ENCODE assay signal across 26 mouse cellular contexts in the genomic region with DNA sequence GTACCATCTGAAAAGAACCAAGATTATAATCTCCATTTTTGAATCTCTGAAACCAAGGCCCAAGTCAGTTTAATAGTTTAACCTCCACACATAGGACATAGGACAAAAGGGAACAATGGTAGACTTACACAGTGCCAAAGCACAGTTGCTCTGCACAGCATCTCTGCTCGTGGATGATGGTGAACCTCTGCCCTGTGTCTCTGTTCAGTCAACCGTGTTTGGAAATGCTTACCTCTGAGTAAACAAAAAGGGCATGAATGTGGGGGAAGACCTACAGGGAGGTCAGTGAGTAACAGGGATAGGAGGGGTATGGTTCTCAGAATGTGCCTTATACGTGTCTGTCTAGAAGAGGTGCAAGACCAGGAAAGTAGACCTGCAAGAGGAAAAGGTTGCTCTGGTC. TPM values are rescaled to one million over a fixed set of nuclear protein-coding genes. Genes with fewer than 3 reads are reported as not detected.
DNase-seq lines count a peak whose midpoint lies in the region; ATAC-seq and TF ChIP-seq lines count a peak whose summit lies in the region.
"Had no signal": no experiment of that assay in that cellular context is flagged by ENCODE, and none has a peak within 500 bp of the region (broad histone marks: within the 10 kb centered on the region; RNA-seq: fewer than 3 reads in every experiment).

No protein-coding gene starts in this region.

- no peaks in the 10 kb centered on the region for H3K27me3 ChIP-seq in liver, adult 2 months (ENCODE audit: control insufficient read depth, insufficient read depth, low read length)
- no peaks in the 10 kb centered on the region for H3K27me3 ChIP-seq in liver, embryonic 11.5 days (replicated peaks; ENCODE audit: control insufficient read depth, insufficient read depth, low read length)
- H3K27me3 ChIP-seq in liver, embryonic 15.5 days, result no peaks in the 10 kb centered on the region
- no peaks in the 10 kb centered on the region for H3K27me3 ChIP-seq in liver, postnatal 0 days (ENCODE audit: insufficient read depth, low read length)
- H3K27me3 ChIP-seq in forebrain, embryonic 10.5 days (ENCODE audit: poor library complexity, severe bottlenecking), result no peaks in the 10 kb centered on the region
- H3K27me3 ChIP-seq: embryonic facial prominence, embryonic 12.5 days; forebrain, embryonic 12.5 days had no signal

- no peak overlapping the region for H3K4me3 ChIP-seq in liver, adult 2 months (ENCODE audit: insufficient read depth, low read depth, low read length)
- no peak overlapping the region for H3K4me3 ChIP-seq in liver, embryonic 11.5 days (ENCODE audit: low read depth, low read length)
- H3K4me3 ChIP-seq in liver, embryonic 15.5 days (replicated peaks), result no peak overlapping the region
- H3K4me3 ChIP-seq in liver, postnatal 0 days (ENCODE audit: low read depth, low read length), result no peak overlapping the region
- H3K4me3 ChIP-seq in forebrain, embryonic 10.5 days, result no peak overlapping the region
- H3K4me3 ChIP-seq: embryonic facial prominence, embryonic 10.5 days; embryonic facial prominence, embryonic 12.5 days; forebrain, embryonic 12.5 days had no signal

- no peak for TF ChIP-seq POLR2A in liver, adult 2 months (IDR thresholded peaks at IDR 0.05; ENCODE audit: extremely low read depth, insufficient read depth, low read length)

- no peak overlapping the region for H3K4me2 ChIP-seq in liver, embryonic 11.5 days
- H3K4me2 ChIP-seq in liver, embryonic 15.5 days, result no peak overlapping the region
- H3K4me2 ChIP-seq in liver, postnatal 0 days (ENCODE audit: low read depth, low read length), result no peak overlapping the region
- H3K4me2 ChIP-seq: embryonic facial prominence, embryonic 12.5 days; forebrain, embryonic 12.5 days had no signal

- H3K9ac ChIP-seq in liver, adult 2 months (ENCODE audit: low read depth, low read length), result no peak overlapping the region
- no peak overlapping the region for H3K9ac ChIP-seq in liver, embryonic 11.5 days (ENCODE audit: low read depth, low read length)
- no peak overlapping the region for H3K9ac ChIP-seq in liver, embryonic 15.5 days
- no peak overlapping the region for H3K9ac ChIP-seq in liver, postnatal 0 days (replicated peaks)
- H3K9ac ChIP-seq: embryonic facial prominence, embryonic 12.5 days; forebrain, embryonic 12.5 days had no signal

- ATAC-seq in liver, embryonic 11.5 days (replicated peaks; ENCODE audit: low FRiP score), result no peak
- ATAC-seq in liver, embryonic 15.5 days (ENCODE audit: insufficient read depth), result peak; percentile 65
- peak; percentile 22; the same call in 1 of the 2 replicates for ATAC-seq in liver, postnatal 0 days
- ATAC-seq: forebrain, embryonic 14.5 days; forebrain, embryonic 16.5 days had no signal

- no peaks in the 10 kb centered on the region for H3K36me3 ChIP-seq in liver, adult 2 months (ENCODE audit: control insufficient read depth, insufficient read depth, low read length)
- no peaks in the 10 kb centered on the region for H3K36me3 ChIP-seq in liver, embryonic 11.5 days (ENCODE audit: control insufficient read depth, insufficient read depth, low read length)
- no peaks in the 10 kb centered on the region for H3K36me3 ChIP-seq in liver, embryonic 15.5 days (replicated peaks)
- no peaks in the 10 kb centered on the region for H3K36me3 ChIP-seq in liver, postnatal 0 days (replicated peaks; ENCODE audit: insufficient read depth, low read length)
- no peaks in the 10 kb centered on the region for H3K36me3 ChIP-seq in forebrain, embryonic 10.5 days (replicated peaks)
- H3K36me3 ChIP-seq: embryonic facial prominence, embryonic 10.5 days; embryonic facial prominence, embryonic 12.5 days; forebrain, embryonic 12.5 days had no signal

- DNase-seq in liver, adult 2 months (ENCODE audit: extremely low read depth, low read depth, low spot score), result peak; percentile 43
- no peak for DNase-seq in liver, embryonic 11.5 days (ENCODE audit: low spot score)
- no peak for DNase-seq in liver
- DNase-seq in liver, postnatal 0 days, result no peak
- DNase-seq in forebrain, embryonic 10.5 days (ENCODE audit: extremely low spot score, low spot score), result no peak
- DNase-seq: adrenal gland, adult 2 months; adrenal gland, postnatal 10 days; adrenal gland, postnatal 25 days; cerebellum, adult 11 months; cerebellum, adult 2 months; cerebellum, adult 9-10 months; cerebellum, postnatal 10 days; cerebellum, postnatal 25 days had no signal

- TF ChIP-seq CTCF in liver, adult 2 months (IDR thresholded peaks at IDR 0.05; ENCODE audit: low read depth, low read length), result no peak
- no peak for TF ChIP-seq CTCF in liver, postnatal 0 days (IDR thresholded peaks at IDR 0.05; ENCODE audit: low read depth)

- no peaks in the 10 kb centered on the region for H3K9me3 ChIP-seq in liver, embryonic 11.5 days (ENCODE audit: control insufficient read depth, low read length)
- no peaks in the 10 kb centered on the region for H3K9me3 ChIP-seq in liver, embryonic 15.5 days (replicated peaks)
- no peaks in the 10 kb centered on the region for H3K9me3 ChIP-seq in liver, postnatal 0 days (ENCODE audit: low read length)
- H3K9me3 ChIP-seq in forebrain, embryonic 10.5 days, result no peaks in the 10 kb centered on the region
- H3K9me3 ChIP-seq: embryonic facial prominence, embryonic 10.5 days; embryonic facial prominence, embryonic 12.5 days; forebrain, embryonic 12.5 days had no signal

- WGBS in liver, adult 2 months, result 36% methylated on average over 3 of the region's 3 CpGs
- 66% methylated on average over 3 of the region's 3 CpGs for WGBS in liver, embryonic 11.5 days
- WGBS in liver, embryonic 15.5 days (ENCODE audit: insufficient replicate concordance), result 60% methylated on average over 3 of the region's 3 CpGs
- WGBS in liver, postnatal 0 days (ENCODE audit: insufficient replicate concordance), result 47% methylated on average over 3 of the region's 3 CpGs
- WGBS in forebrain, embryonic 10.5 days, result 65% methylated on average over 3 of the region's 3 CpGs

- no peak overlapping the region for H3K27ac ChIP-seq in liver, adult 2 months (replicated peaks; ENCODE audit: insufficient read depth, low read depth, low read length)
- H3K27ac ChIP-seq in liver, embryonic 11.5 days (ENCODE audit: low read depth, low read length), result no peak overlapping the region
- no peak overlapping the region for H3K27ac ChIP-seq in liver, embryonic 15.5 days (replicated peaks)
- no peak overlapping the region for H3K27ac ChIP-seq in liver, postnatal 0 days (ENCODE audit: low read depth)
- no peak overlapping the region for H3K27ac ChIP-seq in forebrain, embryonic 10.5 days
- H3K27ac ChIP-seq: embryonic facial prominence, embryonic 10.5 days; embryonic facial prominence, embryonic 12.5 days; forebrain, embryonic 12.5 days had no signal

- TF ChIP-seq EP300 in liver, postnatal 0 days (IDR thresholded peaks at IDR 0.05; ENCODE audit: low read depth), result no peak

- peaks cover 3% of the 10 kb centered on the region; the same call in 1 of the 2 replicates for H3K4me1 ChIP-seq in liver, adult 2 months (ENCODE audit: control insufficient read depth, insufficient read depth, low read length)
- H3K4me1 ChIP-seq in liver, embryonic 11.5 days (replicated peaks; ENCODE audit: control insufficient read depth, insufficient read depth, low read length), result no peaks in the 10 kb centered on the region
- H3K4me1 ChIP-seq in liver, embryonic 15.5 days (replicated peaks), result no peaks in the 10 kb centered on the region
- peaks cover 4% of the 10 kb centered on the region; the same call in 1 of the 2 replicates for H3K4me1 ChIP-seq in liver, postnatal 0 days (ENCODE audit: insufficient read depth)
- H3K4me1 ChIP-seq in forebrain, embryonic 10.5 days, result peaks cover 9% of the 10 kb centered on the region; the same call in 1 of the 2 replicates
- H3K4me1 ChIP-seq: forebrain, embryonic 12.5 days had no signal

- no peaks in the 10 kb centered on the region for H3K79me2 ChIP-seq in liver, adult 2 months (ENCODE audit: control insufficient read depth, insufficient read depth, low read length)

RNA-seq across cellular contexts. Expression of a gene that starts 57.6 kb away (rescaled TPM):
- not detected in 2 replicates for total RNA-seq in liver, adult 2 months (2014; rRNA removed)
- polyA plus RNA-seq in liver, adult 2 months (2012; rRNA removed), result not detected in 2 replicates
- not detected in 2 replicates for polyA plus RNA-seq in liver, embryonic 11.5 days (2014; fragmentation: Nextera tagmentation; extraction: Ambion mirVana)
- polyA plus RNA-seq in liver, embryonic 15.5 days (2015; fragmentation: Nextera tagmentation; extraction: Ambion mirVana), result not detected in 2 replicates
- not detected in 2 replicates for polyA plus RNA-seq in liver, postnatal 0 days (2015; fragmentation: Nextera tagmentation; extraction: Ambion mirVana)
- not detected in 2 replicates for polyA plus RNA-seq in forebrain, embryonic 10.5 days (2016; fragmentation: Nextera tagmentation; extraction: Ambion mirVana)
- total RNA-seq: adrenal gland, adult 2 months; adrenal gland, postnatal 10 days; adrenal gland, postnatal 25 days; adrenal gland, postnatal 4 days; ES-E14; MEL had no signal
- polyA plus RNA-seq: adrenal gland, adult 2 months; brain, embryonic 14.5 days; C2C12; cerebellum, adult 2 months; cortical plate, adult 2 months; embryonic facial prominence, embryonic 10.5 days; embryonic facial prominence, embryonic 12.5 days; embryonic facial prominence, embryonic 14.5 days; forebrain, embryonic 12.5 days; forebrain, embryonic 14.5 days; forebrain, embryonic 16.5 days had no signal
